Mouse (Mus musculus) fat pad, adult 2 months (tissue): ENCODE measurements at regions not wholly inside any gene's neighbourhood (a gene's known extent, or its start where the extent isn't known, plus 50 kb on each side); places are given as distances from the start of the nearest gene placed in this dataset.

ENCODE experiments used
- DNase-seq: peaks from one replicate; pipeline ENCODE4 v3.0.0-alpha.2; 2011; ENCODE audit warnings: low read depth, low spot score; ENCODE audit errors: extremely low read depth

DNA sequence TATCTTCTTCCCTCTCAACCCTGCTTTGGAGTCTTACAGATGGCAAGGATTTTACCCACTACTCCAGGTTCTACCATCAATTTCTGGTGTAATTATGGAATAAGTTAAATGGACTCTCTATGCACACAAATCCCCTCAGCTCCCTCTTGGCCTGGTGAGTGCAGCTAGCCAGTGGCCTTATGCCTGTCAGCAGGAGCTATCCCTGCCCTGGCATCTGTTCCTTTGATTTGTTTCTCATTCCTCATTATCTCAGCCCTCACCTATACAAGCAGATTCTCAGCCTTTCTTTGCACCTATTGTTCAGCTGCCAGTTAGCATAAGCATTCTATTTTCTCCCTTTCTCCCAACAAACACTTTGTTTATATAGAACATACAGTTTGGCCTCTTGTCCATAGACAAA, 150.3 kb downstream of the Rnf152 start:
- no peak for DNase-seq

DNA sequence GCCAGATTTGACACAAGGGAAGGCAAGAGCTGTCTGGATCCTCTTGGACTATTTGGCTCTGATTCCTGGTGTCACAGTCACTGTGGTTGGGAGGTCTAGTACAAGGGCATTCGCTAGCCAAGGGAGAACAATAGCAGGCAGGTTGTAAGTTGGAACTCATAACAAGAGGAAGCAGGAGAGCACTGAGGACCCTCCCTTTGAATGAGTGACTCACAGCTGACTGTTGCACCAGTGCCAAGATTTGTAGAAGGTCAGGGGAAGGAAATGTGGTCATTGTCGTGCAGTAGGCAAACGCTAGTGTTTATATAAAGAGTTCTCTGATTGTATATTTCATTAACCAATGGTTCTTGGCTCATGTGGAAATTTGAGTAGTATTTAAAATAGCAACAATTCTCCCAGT, 157.2 kb downstream of the Rnf152 start:
- DNase-seq = no peak

DNA sequence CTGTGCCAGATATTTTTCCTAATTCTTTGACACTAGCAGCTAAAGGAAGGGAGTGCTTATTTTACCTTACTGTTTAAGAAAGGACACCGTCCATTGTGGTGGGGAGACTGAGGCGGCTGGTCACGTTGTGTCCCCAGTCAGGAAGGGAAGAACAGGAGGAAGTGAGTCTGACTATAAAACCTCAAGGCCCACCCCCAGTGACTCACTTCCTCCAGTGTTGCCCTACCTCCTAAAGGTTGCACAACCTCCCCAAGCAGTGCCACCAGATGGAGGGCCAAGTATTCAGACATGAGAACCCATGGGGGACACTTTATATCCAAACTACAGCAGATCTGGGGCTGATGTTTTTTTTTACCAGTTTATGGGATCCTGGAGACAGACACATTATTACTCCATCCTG, 165.4 kb downstream of the Rnf152 start:
- DNase-seq = no peak

DNA sequence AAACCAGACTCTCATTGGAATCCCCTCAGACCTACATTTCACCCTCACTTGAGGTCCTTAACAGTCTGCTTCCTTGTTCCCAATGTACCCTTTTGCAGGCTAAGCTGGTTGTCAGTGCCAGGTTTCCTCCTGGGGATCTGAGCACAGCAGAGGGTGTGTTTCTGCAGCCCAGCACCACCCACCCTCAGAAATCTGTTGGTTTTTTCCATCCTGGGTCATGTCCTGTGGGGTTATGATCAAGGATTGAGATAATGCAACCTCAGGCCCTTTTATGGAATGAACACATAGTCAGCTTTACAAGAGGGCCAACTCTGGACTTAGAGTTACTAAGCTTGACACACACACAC, 167.6 kb downstream of the Rnf152 start:
- no peak for DNase-seq

DNA sequence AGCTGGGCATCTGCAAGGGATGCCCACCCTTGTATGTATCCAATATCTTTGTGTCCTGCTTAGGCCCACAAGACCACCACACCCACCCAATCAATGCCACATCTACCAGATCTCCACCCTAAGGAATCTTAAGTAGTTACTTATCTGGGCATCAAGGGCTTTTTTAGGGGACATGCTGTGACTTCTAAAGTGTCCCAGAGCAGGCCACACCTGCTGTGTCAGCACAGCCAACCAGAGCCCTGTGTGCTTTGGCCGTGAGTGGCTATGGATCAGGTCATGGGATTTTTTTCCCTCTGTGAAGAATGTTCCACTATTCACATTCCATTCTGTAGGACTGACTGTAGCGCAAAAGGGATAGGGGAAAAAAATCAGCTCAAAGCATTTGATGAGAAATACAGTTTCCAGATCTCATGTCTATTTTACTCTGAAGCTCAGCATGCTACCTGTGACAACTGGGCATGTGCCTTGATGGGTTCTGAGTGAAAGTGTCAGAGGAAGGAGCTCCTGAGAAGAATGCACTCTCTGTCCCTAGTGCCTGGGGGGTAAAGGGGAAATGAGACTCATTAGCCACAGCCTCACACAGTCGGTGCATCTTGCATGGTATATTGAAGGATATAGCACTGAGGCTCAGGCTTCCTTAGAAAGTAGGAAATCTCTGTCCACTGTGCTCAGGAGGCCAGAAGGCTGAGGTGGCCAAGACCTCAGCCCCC, 168.1 kb downstream of the Rnf152 start:
- DNase-seq = no peak

DNA sequence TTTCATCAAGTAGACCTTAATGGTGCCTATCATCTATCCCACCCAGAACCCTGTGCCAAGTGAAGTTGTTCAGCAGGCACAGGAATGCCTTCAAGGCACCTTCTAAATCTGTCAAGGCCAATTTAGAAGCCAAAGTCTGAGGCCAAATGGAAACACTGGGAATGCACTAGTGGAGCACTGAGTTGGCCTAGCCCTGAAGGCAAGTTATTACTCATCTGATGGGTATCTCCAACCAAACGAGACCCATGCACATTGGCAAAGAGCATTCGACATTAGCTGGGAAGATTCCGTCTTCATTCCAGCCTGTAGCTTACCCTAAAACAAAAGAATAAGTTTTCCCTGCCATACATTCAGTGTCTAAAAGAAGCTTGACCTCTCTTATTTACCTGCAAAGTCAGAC, 172.0 kb downstream of the Rnf152 start:
- no peak for DNase-seq

DNA sequence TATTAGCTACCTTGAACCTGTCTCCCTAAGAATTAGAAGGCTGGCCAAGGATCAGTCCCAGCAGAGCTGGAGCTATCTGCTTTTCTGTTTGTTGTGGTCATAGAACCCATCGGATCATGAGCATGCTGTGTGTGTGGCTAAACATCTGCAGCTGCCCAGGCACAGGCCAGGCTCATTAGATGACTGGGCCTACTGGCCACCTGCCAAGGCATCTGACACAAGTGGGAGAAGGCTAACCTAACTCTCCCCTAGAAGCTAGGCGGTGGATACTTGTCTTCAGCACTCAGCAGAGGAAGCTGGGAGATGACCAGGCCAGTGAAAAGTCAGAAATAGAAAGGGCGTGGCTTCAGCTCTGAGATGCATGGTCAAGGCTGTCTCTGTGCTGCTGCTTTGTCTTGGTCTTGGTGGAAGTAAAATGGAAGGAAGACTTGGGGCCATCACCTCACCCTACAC, 177.1 kb downstream of the Rnf152 start:
- no peak for DNase-seq

DNA sequence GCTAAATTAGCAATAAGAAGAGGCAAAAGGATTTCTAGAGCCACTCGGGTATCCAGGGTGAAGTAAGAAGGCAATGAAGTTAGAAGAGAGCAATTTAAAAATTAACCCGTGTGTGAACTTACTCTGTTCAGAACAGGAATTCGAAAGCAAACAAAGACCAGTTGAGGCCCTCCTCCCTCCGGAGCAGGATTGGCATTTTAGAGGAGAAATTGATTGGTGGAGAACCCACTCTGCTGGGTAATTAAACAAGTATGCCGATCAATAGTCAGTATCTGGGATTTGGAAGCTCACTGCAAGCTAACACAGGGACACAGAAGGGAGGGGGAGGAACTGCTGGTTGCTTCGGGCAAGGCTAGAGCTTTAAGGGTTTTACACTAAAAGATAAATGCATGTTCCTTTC, 177.7 kb downstream of the Rnf152 start:
- no peak for DNase-seq

DNA sequence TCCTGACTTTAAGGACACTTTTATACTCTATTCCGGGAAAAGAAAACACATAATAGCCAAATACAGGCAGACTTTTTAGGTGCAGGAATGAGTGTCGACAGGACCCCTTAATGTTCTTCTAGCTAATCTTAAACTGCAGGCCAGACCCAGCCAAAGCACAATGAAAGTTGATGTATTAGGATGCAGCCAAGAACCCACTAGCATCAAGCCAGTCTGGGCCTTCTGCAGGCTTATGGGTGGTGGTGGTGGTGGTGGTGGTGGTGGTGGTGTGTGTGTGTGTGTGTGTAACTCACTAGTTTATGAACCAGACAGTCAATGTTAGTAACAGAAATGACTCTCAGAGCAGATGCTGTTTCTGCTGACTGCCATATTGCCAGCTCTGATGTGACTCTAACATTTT, 178.6 kb downstream of the Rnf152 start:
- no peak for DNase-seq

DNA sequence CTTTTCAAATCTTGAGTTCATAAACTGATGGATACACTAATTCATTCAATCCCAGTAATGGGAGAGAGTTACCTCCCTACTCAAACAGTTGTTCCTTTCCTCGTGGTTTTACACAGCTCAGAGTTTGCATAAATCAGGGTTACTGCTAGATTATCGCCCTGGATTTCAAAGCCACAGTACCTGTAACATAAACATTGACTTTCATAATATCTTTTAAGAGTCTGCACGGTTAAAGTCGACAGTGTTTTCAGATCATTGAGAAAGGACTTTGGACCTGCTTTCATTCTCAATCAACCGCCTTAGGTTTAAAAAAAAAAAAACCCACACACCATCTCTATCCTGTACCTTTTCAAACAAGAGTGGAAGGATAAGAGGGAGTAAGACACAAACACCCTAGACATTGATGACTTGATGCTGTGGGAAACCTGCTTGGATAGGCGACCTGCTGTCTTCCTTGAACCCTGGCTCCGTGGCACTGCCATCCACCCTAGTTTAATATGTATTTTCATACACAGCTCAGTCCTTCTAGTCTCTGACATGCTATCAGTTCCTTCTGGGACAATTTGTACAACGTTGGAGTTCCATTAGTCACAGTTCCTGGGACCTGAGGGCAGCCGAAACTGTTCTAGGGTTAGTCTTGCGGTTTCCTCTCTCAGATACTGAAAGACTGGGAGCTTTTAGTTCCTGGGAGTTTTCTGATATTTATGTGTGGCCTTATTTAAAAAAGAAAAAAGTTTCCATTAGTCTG, 179.3 kb downstream of the Rnf152 start:
- no peak for DNase-seq

DNA sequence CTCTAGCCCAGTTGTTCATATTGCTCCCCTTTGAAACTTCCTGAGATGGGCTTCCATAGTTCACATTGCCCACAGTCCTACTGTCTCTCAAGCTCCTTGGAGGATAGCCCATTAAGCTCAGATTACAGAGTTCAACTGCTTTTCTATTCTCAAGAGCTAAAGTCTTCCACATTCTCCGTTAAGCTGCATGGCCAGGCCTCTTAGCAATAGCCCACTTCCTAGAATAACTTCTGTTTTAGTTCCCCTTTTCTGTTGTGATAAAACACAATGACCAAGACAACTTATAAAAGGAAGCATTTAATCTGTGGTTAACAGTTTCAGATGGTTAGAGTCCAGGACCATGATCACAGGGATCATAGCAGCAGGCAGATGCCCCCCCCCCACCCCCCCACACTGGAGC, 185.5 kb downstream of the Rnf152 start:
- no peak for DNase-seq

DNA sequence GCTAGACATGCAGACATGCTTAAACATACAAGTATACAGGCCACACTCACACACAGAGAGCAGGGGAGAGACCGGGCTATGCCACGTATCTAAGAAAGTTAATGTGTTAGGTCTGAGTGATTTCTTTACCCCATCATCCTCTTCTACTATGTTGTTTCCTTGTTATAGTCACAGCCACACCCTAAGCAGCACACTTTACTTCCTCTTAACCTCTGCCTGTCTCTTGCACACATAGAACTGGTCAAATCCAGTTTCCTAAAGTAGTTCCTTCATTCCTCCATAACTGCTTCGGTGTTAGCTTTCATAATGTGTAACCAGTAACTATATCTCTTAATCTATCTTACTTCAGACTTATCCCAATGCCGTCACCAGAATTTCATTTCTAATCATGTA, 186.4 kb downstream of the Rnf152 start:
- DNase-seq = no peak

DNA sequence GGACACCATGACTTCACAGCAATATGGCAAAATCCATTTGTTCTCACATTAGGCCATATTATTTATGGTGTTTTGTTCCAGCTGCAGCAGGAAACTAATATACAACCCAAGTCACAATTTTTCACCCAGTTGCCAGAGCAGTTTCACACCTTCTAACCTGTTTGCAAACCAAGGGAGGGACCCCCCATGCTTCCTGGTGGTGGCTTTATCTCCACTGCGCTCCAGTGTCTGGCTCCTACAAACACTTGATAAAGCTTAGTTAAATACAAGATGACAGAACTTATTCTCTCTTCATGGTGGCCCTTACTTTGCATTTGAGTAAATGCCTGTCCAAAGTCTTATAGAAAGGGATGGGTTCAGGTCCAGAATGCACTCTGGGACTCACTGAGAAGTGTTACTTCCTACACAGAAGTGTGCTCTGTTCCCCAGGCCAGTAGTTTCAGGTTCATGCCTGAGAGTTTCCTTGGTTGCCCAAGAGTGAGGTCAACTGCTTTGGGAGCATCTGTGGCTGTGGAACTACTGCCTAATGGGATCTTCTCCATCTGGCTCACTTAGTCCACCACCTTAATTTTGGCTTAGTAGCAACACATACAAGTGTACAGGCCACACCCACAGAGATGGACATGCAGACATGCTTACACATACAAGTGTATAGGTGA, 186.9 kb downstream of the Rnf152 start:
- no peak for DNase-seq

DNA sequence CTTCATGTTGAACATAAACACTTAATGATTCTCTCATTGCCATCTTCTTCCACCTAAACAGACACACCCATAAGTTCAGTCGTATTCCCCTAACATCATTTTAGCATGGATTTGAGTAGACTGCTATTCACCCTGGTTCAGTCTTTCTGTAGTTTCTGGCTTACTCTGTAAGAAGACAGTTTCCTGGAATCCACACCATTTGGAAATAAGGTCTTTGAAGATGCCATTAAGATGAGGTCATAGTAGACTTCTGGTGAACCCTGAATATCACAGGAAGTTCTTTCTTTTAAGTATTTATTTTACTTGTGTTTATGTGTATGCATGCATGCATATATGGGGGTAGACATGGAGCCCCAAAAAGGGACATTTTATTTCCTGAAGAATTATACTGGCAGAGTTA, 187.7 kb downstream of the Rnf152 start:
- DNase-seq = no peak

DNA sequence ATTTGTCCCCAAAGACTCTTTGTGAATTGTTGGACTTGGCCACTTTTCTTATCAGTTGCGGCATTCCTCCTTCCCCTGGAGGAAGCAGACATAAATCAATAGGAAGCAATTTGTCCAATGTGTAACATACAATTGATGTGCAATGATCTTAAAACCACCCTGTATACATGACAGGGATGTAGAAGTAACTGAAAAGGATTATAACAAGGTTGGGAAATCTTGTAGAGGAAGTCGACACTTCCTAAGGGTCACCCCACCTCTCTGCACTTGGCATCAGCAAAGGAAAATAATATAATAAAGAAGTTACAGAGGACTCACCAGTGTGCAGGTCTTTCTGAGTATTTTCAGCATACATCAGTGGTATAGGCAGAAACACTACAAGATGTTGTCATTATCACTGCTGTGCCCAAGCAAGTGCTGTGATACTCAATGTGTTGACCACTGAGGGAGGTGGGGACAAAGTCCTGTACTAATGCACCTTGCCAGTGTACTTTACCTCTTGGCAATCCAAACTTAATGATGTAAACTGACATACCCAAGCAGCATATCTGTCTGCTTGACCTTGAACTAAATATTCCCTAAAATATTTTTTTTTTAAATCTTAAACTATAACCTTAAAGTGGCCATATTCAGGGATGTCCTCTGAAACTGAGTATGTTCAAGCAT, 198.9 kb downstream of the Rnf152 start:
- DNase-seq = no peak

DNA sequence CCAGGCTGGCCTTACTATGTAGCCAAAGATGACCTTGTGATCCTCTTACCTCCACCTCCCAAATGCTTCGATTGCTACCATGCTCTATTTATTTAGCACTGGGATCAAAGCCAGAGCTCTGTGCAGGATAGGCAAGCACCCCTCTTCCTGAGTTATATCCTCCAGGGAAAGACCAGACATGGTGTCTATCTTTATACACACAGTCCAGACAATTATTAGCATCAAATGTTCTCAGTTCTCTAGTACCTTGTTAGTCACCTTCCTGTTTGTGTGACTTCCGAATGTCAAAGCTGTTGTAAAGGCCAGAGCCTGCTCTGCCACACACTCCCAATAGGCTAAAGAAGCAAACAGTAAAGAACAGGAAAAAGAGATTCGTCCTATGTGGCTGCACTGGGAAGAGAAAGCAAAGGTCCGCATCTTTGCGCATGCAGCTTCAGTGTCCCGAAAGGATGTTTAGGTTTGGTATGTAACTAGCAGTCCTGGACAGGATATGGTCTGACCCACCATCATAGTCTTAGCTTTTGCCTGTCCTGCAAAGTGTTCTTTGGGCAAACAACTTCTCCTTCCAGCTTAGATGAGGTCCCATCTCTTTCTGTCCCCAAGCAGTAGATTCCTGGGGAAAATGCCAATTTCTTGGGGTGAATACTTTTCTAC, 204.2 kb downstream of the Rnf152 start:
- no peak for DNase-seq

DNA sequence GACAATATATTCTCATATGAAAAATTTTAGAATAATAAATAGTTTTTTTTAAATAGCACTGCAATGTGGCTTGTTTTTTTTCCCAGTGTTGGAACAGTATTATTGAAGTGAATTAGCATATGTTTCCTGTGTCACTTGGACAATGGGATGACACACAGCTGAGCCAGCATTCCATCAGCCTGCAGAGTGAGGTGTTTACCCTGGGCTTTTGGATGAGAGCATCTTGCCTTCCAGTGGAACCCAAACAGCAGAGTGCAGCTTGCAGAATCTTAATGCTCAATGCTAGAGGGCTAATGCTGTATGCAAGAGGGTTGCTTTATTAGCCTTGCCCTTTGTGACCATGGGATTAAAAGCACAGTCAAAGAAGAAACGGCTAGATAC, 205.1 kb downstream of the Rnf152 start:
- DNase-seq = no peak

DNA sequence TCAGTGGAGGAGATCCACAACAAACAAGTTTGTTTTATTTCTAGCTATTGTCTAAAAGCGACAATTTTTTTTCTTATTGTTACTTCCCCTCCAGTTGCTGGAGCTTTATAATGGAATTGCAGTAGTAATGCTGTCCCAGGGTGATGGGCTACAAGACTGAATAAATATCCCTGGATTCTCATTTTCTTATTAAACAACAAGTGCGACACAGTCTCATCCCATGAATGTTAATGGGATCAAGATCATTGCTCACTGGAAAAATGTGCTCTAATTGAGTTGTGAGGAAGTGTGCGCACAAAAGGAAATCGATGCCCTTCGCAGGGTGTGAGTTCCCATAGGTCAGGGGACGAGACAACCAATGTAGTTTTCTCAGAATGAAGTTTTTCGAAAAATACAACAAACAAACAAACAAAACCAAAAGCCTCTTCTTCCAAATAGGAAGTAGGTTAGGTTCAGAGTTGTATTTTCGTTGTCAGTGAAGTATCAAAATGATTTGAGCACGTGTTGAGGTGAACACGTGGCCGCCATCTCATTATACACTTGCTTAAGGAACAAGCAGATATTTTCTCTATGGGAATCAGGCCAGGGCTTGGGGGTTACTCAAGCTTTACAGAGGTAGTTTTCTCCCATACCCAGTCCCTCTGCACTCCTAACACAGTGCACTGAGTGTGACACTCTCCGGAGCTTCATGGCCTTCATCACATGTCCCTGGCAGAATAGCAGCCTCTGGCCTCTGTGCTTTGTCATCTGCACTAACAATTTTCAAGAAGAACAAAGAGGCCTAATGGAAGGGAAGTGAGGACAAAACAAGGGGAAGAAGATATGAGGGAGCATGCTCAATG, 205.7 kb downstream of the Rnf152 start:
- no peak for DNase-seq

DNA sequence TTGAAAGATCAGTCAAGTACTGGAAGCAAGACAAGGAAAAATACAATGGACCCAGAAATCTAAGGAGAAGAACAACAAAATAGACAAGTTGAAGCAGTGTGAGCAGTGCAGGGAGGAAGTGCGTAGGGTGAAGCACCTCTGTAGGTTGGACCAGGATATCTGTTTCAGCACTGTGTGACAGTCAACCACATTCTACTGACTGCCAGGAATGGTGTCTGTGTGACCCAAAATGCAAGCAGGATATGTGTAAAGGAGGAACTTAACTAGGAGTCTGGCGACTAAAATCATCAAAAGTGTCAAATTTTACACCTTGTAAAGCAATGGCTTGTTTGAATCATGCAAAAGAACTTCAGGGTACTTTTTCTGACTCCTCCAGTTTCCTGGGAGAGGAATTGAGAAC, 207.7 kb downstream of the Rnf152 start:
- no peak for DNase-seq

DNA sequence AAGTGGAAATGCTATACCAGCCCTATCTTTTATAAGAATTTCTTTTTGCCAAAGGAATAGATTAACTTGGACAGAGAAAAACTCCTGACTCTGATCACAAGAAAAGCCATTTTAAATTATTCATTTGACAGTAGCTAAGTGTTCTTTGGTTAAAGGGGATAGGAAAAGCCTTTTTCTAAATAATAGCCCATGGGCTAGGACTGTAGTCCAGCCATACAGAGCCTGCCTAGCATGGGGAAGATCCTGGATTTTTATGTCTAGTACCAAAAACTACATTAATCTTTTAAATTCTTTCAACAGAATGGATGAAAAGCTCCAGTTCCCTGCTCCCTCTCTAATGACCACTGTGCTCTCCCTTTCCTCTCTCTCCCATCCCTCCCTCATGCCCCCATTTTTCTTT, 208.5 kb downstream of the Rnf152 start:
- DNase-seq = no peak
